Mouse (Mus musculus) MEL (cell line): ENCODE results near the gene Adnp. TPM values are rescaled to one million over a fixed set of nuclear protein-coding genes. Genes with fewer than 3 reads are reported as not detected.

Experiments
- DNase-seq: peaks from one replicate; pipeline ENCODE4 v3.0.0; 2011; ENCODE audit warnings: low read depth, low spot score
- H3K27ac ChIP-seq: 2 replicates; pipeline ENCODE4 v1.5.1; 2012; ENCODE audit warnings: low read depth, mild to moderate bottlenecking, control low read depth, low read length, moderate library complexity; ENCODE audit not compliant: control insufficient read depth
- H3K27me3 ChIP-seq, 2 experiments: fragments of 150-350 bp in 1 of 2; sonication (generic) in 1 of 2; 2 replicates each; pipeline ENCODE4 v1.6.1; 2012; ENCODE audit warnings: low read length in 2 of 2, mild to moderate bottlenecking in 2 of 2, improper control_type of control experiment in 1 of 2, moderate library complexity in 1 of 2; ENCODE audit not compliant: insufficient read depth in 2 of 2, control insufficient read depth in 1 of 2
- H3K36me3 ChIP-seq, 2 experiments: 2 replicates each; pipeline ENCODE4 v1.6.1; 2012 to 2014; ENCODE audit warnings: low read length in 2 of 2, improper control_type of control experiment in 1 of 2, inconsistent platforms in 1 of 2, mild to moderate bottlenecking in 1 of 2; ENCODE audit not compliant: insufficient read depth in 2 of 2, control insufficient read depth in 1 of 2
- H3K4me1 ChIP-seq, 2 experiments: fragments of 150-350 bp in 1 of 2; sonication (generic) in 1 of 2; 2 replicates each; pipeline ENCODE4 v1.6.1; 2012; ENCODE audit warnings: low read length in 2 of 2, improper control_type of control experiment in 1 of 2, mild to moderate bottlenecking in 1 of 2; ENCODE audit not compliant: insufficient read depth in 2 of 2, control insufficient read depth in 1 of 2
- H3K4me3 ChIP-seq, 2 experiments: fragments of 150-350 bp in 1 of 2; sonication (generic) in 1 of 2; 2 replicates each; pipeline ENCODE4 v1.5.1; 2012; ENCODE audit warnings: low read depth in 2 of 2, low read length in 2 of 2, mild to moderate bottlenecking in 2 of 2, moderate library complexity in 2 of 2, control low read depth in 1 of 2, improper control_type of control experiment in 1 of 2; ENCODE audit not compliant: control insufficient read depth in 1 of 2, insufficient read depth in 1 of 2
- H3K79me2 ChIP-seq: 2 replicates; pipeline ENCODE4 v1.6.1; 2012; ENCODE audit warnings: mild to moderate bottlenecking, low read length, moderate library complexity; ENCODE audit not compliant: control insufficient read depth, poor library complexity, insufficient read depth
- H3K9ac ChIP-seq: 2 replicates; pipeline ENCODE4 v1.6.1; 2012; ENCODE audit warnings: low read depth, mild to moderate bottlenecking, control low read depth, low read length, moderate library complexity; ENCODE audit not compliant: control insufficient read depth, poor library complexity, severe bottlenecking
- H3K9me3 ChIP-seq: fragments of 150-350 bp; sonication (generic); replicated peaks from 2 replicates; pipeline ENCODE4 v1.6.1; 2012; ENCODE audit warnings: mild to moderate bottlenecking, low read length, improper control_type of control experiment, moderate library complexity; ENCODE audit not compliant: insufficient read depth
- BHLHE40 ChIP-seq: IDR thresholded peaks from 2 replicates; pipeline ENCODE4 v1.6.1; 2012; ENCODE audit warnings: low read depth, mild to moderate bottlenecking, inconsistent platforms, low read length, improper control_type of control experiment, borderline replicate concordance
- CHD1 ChIP-seq: IDR thresholded peaks from 2 replicates; pipeline ENCODE4 v1.6.1; 2012; ENCODE audit warnings: low read depth, mild to moderate bottlenecking, inconsistent platforms, low read length, improper control_type of control experiment
- CHD2 ChIP-seq: IDR thresholded peaks from 2 replicates; pipeline ENCODE4 v1.6.1; 2011; ENCODE audit warnings: low read length, improper control_type of control experiment
- CTCF ChIP-seq, 3 experiments: IDR thresholded peaks in 2 of 3; conservative IDR thresholded peaks in 1 of 3; 2 replicates each; pipeline ENCODE4 v1.5.1; 2011 to 2012; ENCODE audit warnings: low read length in 3 of 3, low read depth in 2 of 3, mild to moderate bottlenecking in 2 of 3, improper control_type of control experiment in 1 of 3, inconsistent platforms in 1 of 3, mixed read lengths in 1 of 3, moderate library complexity in 1 of 3; ENCODE audit not compliant: control insufficient read depth in 1 of 3, insufficient read depth in 1 of 3, poor library complexity in 1 of 3, severe bottlenecking in 1 of 3
- E2F4 ChIP-seq: IDR thresholded peaks from 2 replicates; pipeline ENCODE4 v1.6.1; 2011; ENCODE audit warnings: low read depth, low read length, improper control_type of control experiment, borderline replicate concordance
- ELF1 ChIP-seq: IDR thresholded peaks from 2 replicates; pipeline ENCODE4 v1.6.1; 2014; ENCODE audit warnings: low read depth, mild to moderate bottlenecking, inconsistent platforms, low read length, improper control_type of control experiment, moderate library complexity
- EP300 ChIP-seq, 2 experiments: IDR thresholded peaks; 2 replicates each; pipeline ENCODE4 v1.6.1; 2011; ENCODE audit warnings: improper control_type of control experiment in 2 of 2, low read length in 2 of 2, low read depth in 1 of 2, mild to moderate bottlenecking in 1 of 2
- ETS1 ChIP-seq: IDR thresholded peaks from 2 replicates; pipeline ENCODE4 v1.6.1; 2012; ENCODE audit warnings: low read depth, mild to moderate bottlenecking, inconsistent platforms, low read length, improper control_type of control experiment, moderate library complexity
- GABPA ChIP-seq: IDR thresholded peaks from 2 replicates; pipeline ENCODE4 v1.6.1; 2012; ENCODE audit warnings: low read depth, mild to moderate bottlenecking, inconsistent platforms, low read length, improper control_type of control experiment, moderate library complexity
- HCFC1 ChIP-seq: IDR thresholded peaks from 2 replicates; pipeline ENCODE4 v1.6.1; 2012; ENCODE audit warnings: low read depth, mild to moderate bottlenecking, inconsistent platforms, low read length, improper control_type of control experiment, moderate library complexity
- JUND ChIP-seq: IDR thresholded peaks from 2 replicates; pipeline ENCODE4 v1.6.1; 2011; ENCODE audit warnings: low read depth, mild to moderate bottlenecking, improper control_type of control experiment, low read length
- KAT2A ChIP-seq: conservative IDR thresholded peaks from 2 replicates; pipeline ENCODE4 v1.6.1; 2012; ENCODE audit warnings: low read depth, low read length, improper control_type of control experiment, inconsistent platforms
- MAX ChIP-seq: IDR thresholded peaks from 2 replicates; pipeline ENCODE4 v1.6.1; 2011; ENCODE audit warnings: low read length, improper control_type of control experiment
- MAZ ChIP-seq: IDR thresholded peaks from 2 replicates; pipeline ENCODE4 v1.6.1; 2012; ENCODE audit warnings: low read depth, mild to moderate bottlenecking, inconsistent platforms, low read length, improper control_type of control experiment
- MEF2A ChIP-seq: IDR thresholded peaks from 2 replicates; pipeline ENCODE4 v1.6.1; 2014; ENCODE audit warnings: low read depth, mild to moderate bottlenecking, inconsistent platforms, low read length, improper control_type of control experiment; ENCODE audit not compliant: poor library complexity, insufficient replicate concordance, severe bottlenecking; ENCODE audit errors: extremely low read depth
- MXI1 ChIP-seq: IDR thresholded peaks from 2 replicates; pipeline ENCODE4 v1.6.1; 2011; ENCODE audit warnings: mild to moderate bottlenecking, low read depth, low read length, improper control_type of control experiment
- MYB ChIP-seq: IDR thresholded peaks from 2 replicates; pipeline ENCODE4 v1.6.1; 2011; ENCODE audit warnings: mild to moderate bottlenecking, low read depth, low read length, improper control_type of control experiment
- MYC ChIP-seq: IDR thresholded peaks from 2 replicates; pipeline ENCODE4 v1.6.1; 2011; ENCODE audit warnings: low read depth, mild to moderate bottlenecking, low read length, improper control_type of control experiment, moderate library complexity
- NELFE ChIP-seq: IDR thresholded peaks from 2 replicates; pipeline ENCODE4 v1.6.1; 2011; ENCODE audit warnings: low read depth, low read length, improper control_type of control experiment
- NRF1 ChIP-seq: IDR thresholded peaks from 2 replicates; pipeline ENCODE4 v1.6.1; 2014; ENCODE audit warnings: low read depth, mild to moderate bottlenecking, inconsistent platforms, low read length, improper control_type of control experiment, moderate library complexity; ENCODE audit not compliant: poor library complexity, insufficient read depth, severe bottlenecking
- POLR2AphosphoS2 ChIP-seq: IDR thresholded peaks from 2 replicates; pipeline ENCODE4 v1.6.1; 2011; ENCODE audit warnings: low read length, improper control_type of control experiment
- POLR2AphosphoS5 ChIP-seq: IDR thresholded peaks from 2 replicates; pipeline ENCODE4 v1.6.1; 2012; ENCODE audit warnings: low read depth, borderline replicate concordance, mild to moderate bottlenecking, inconsistent platforms, low read length, moderate library complexity, mixed read lengths
- RAD21 ChIP-seq: IDR thresholded peaks from 2 replicates; pipeline ENCODE4 v1.6.1; 2011; ENCODE audit warnings: mild to moderate bottlenecking, low read depth, low read length, improper control_type of control experiment
- RCOR1 ChIP-seq: IDR thresholded peaks from 2 replicates; pipeline ENCODE4 v1.6.1; 2012; ENCODE audit warnings: low read depth, mild to moderate bottlenecking, inconsistent platforms, low read length, improper control_type of control experiment
- SIN3A ChIP-seq: IDR thresholded peaks from 2 replicates; pipeline ENCODE4 v1.6.1; 2012; ENCODE audit warnings: low read length, improper control_type of control experiment, inconsistent platforms
- SMC3 ChIP-seq: IDR thresholded peaks from 2 replicates; pipeline ENCODE4 v1.6.1; 2011; ENCODE audit warnings: low read depth, low read length, improper control_type of control experiment
- TBP ChIP-seq: IDR thresholded peaks from 2 replicates; pipeline ENCODE4 v1.8.0; 2011; ENCODE audit warnings: low read depth, low read length, improper control_type of control experiment
- TCF12 ChIP-seq: IDR thresholded peaks from 2 replicates; pipeline ENCODE4 v1.6.1; 2014; ENCODE audit warnings: low read depth, mild to moderate bottlenecking, inconsistent platforms, low read length, improper control_type of control experiment, moderate library complexity
- UBTF ChIP-seq: IDR thresholded peaks from 2 replicates; pipeline ENCODE4 v1.6.1; 2012; ENCODE audit warnings: low read depth, mild to moderate bottlenecking, inconsistent platforms, low read length, improper control_type of control experiment, moderate library complexity, borderline replicate concordance; ENCODE audit not compliant: insufficient read depth
- USF1 ChIP-seq: IDR thresholded peaks from 2 replicates; pipeline ENCODE4 v1.6.1; 2014; ENCODE audit warnings: low read depth, mild to moderate bottlenecking, inconsistent platforms, low read length, improper control_type of control experiment, moderate library complexity
- USF2 ChIP-seq, 2 experiments: IDR thresholded peaks; 2 replicates each; pipeline ENCODE4 v1.6.1; 2011 to 2012; ENCODE audit warnings: improper control_type of control experiment in 2 of 2, low read length in 2 of 2, borderline replicate concordance in 1 of 2, inconsistent platforms in 1 of 2, low read depth in 1 of 2, mild to moderate bottlenecking in 1 of 2; ENCODE audit not compliant: insufficient read depth in 1 of 2
- ZC3H11A ChIP-seq: IDR thresholded peaks from 2 replicates; pipeline ENCODE4 v1.6.1; 2012; ENCODE audit warnings: low read depth, mild to moderate bottlenecking, inconsistent platforms, low read length, improper control_type of control experiment
- ZKSCAN1 ChIP-seq: IDR thresholded peaks from 2 replicates; pipeline ENCODE4 v1.6.1; 2012; ENCODE audit warnings: low read depth, mild to moderate bottlenecking, inconsistent platforms, low read length, improper control_type of control experiment, moderate library complexity
- ZNF384 ChIP-seq: IDR thresholded peaks from 2 replicates; pipeline ENCODE4 v1.6.1; 2012; ENCODE audit warnings: low read depth, mild to moderate bottlenecking, inconsistent platforms, low read length, improper control_type of control experiment
- polyA plus RNA-seq, 2 experiments: library from polyadenylated mRNA; stranded (reverse) in 1 of 2; unstranded in 1 of 2; fragments of >175 nt in 1 of 2; fragments of >200 nt in 1 of 2; gene quantifications; 2 replicates each; pipeline versions ENCODE4 v1.2.1 to v1.2.4; 2012; ENCODE audit warnings: low replicate concordance in 2 of 2, low read depth in 1 of 2; ENCODE audit not compliant: insufficient read length in 2 of 2, insufficient read depth in 1 of 2, missing spikeins in 1 of 2
- total RNA-seq: library from RNA; depleted of rRNA; stranded (reverse); fragments of 300-350 nt; gene quantifications from 2 replicates; pipeline ENCODE4 v1.2.3, GENCODE M21; 2012

Adnp gene
- total and polyA plus RNA-seq, 3 experiments: 2.3 to 29.4 (median 11.9) TPM

DNA sequence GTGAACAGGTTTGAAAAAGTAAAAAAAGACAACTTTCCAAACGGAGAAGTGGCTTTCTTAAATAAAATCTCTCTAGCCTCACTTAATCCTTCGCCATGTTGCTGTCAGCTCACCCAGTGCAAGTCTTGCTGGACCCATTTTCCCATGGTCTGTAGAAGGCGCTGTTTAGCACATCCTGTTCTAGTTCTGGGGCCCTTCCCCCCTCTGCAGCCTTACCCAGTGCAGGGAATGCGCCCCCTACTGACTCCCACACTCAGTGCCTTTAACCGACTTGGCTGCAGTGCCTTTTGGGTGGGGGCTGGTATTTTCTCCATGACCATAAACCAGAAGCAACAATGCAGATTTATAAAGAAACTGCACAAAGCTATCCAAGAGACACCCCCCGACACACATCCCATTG, 1.6 kb downstream of the Adnp start:
- Histone ChIP-seq H3K4me3 (peak overlapping the region; percentile 85 to 95), H3K27me3 (no peaks in the 10 kb centered on the region), H3K36me3 (peaks cover 29 to 46% of the 10 kb centered on the region in 2 experiments), H3K4me1 (peaks cover 11 to 30% of the 10 kb centered on the region in 2 experiments), H3K9me3 (no peaks in the 10 kb centered on the region), H3K9ac (peak overlapping the region; percentile 99), H3K27ac (peak overlapping the region; percentile 63), H3K79me2 (peaks cover 55% of the 10 kb centered on the region)
- DNase-seq: peak; percentile 94
- TF ChIP-seq MYC: peak; percentile 67
- peak; percentile 59; the same call in 1 of the 2 replicates for TF ChIP-seq JUND
- TF ChIP-seq HCFC1: peak; percentile 77
- peak; percentile 35; the same call in 1 of the 2 replicates for TF ChIP-seq NELFE
- TF ChIP-seq NRF1: no peak
- no peak for TF ChIP-seq POLR2AphosphoS2
- TF ChIP-seq RAD21: peak; percentile 19
- TF ChIP-seq TBP: peak; percentile 57
- TF ChIP-seq ZNF384: peak; percentile 44; the same call in 1 of the 2 replicates
- TF ChIP-seq MYB: no peak
- peak; percentile 42 to 67 for TF ChIP-seq EP300 (IDR thresholded peaks at IDR 0.05; ENCODE audit: low read depth in 1 of 2, low read length in 2 of 2)
- TF ChIP-seq RCOR1: peak; percentile 68
- 0 out of 2 replicates have a peak, but pooled peaks have one; percentile 26 for TF ChIP-seq MEF2A
- TF ChIP-seq SIN3A: peak; percentile 92
- TF ChIP-seq USF2 (IDR thresholded peaks at IDR 0.05; ENCODE audit: borderline replicate concordance in 1 of 2, insufficient read depth in 1 of 2, low read depth in 1 of 2, low read length in 2 of 2): no peak; a peak in 1 of 4 replicates
- peak; percentile 59 for TF ChIP-seq MAX
- TF ChIP-seq SMC3: peak; percentile 50
- no peak for TF ChIP-seq ZKSCAN1
- TF ChIP-seq MXI1: peak; percentile 86
- TF ChIP-seq KAT2A: no peak; the same call in 1 of the 2 replicates
- peak; percentile 97 for TF ChIP-seq MAZ
- TF ChIP-seq GABPA: 0 out of 2 replicates have a peak, but pooled peaks have one; percentile 28
- TF ChIP-seq ZC3H11A: peak; percentile 42; the same call in 1 of the 2 replicates
- TF ChIP-seq UBTF: no peak
- peak in 2 of 3 experiments; percentile 89 to 92 for TF ChIP-seq CTCF (IDR thresholded peaks at IDR 0.05 in 2 of 3, conservative IDR thresholded peaks at IDR 0.05 in 1 of 3; ENCODE audit: control insufficient read depth in 1 of 3, insufficient read depth in 1 of 3, low read depth in 2 of 3, low read length in 3 of 3, poor library complexity in 1 of 3, severe bottlenecking in 1 of 3)
- peak; percentile 68 for TF ChIP-seq ETS1
- TF ChIP-seq CHD2: peak; percentile 90
- peak; percentile 67 for TF ChIP-seq ELF1
- TF ChIP-seq TCF12: peak; percentile 70
- no peak for TF ChIP-seq E2F4
- TF ChIP-seq POLR2AphosphoS5: no peak
- TF ChIP-seq USF1: no peak
- no peak; the same call in 1 of the 2 replicates for TF ChIP-seq CHD1
- TF ChIP-seq BHLHE40: peak; percentile 76
